Mouse (Mus musculus): ENCODE data around the gene Grb2. TPM values are rescaled to one million over a fixed set of nuclear protein-coding genes. Genes with fewer than 3 reads are reported as not detected.

The Grb2 gene
- polyA plus RNA-seq, 1 experiment from 2014 or later: 92.0 TPM

- Histone ChIP-seq H3K36me3 (no peaks in the 10 kb centered on the region), H3K27ac (0 out of 2 replicates have a peak overlapping the region, but pooled peaks have one; percentile 94), H3K9ac (no peak overlapping the region), H3K4me1 (peaks cover 30% of the 10 kb centered on the region), H3K9me3 (replicated peaks) (no peaks in the 10 kb centered on the region), H3K27me3 (no peaks in the 10 kb centered on the region), H3K4me2 (peak overlapping the region; percentile 88), H3K4me3 (replicated peaks) (peak overlapping the region; percentile 100)
- ATAC-seq (replicated peaks; ENCODE audit: low FRiP score): no peak
- 52% methylated on average over 6 of the region's 6 CpGs for WGBS
Observed at GRCm38 (mm10) chr11:115709829-115710559, 1.6 kb upstream of the Grb2 start.

- H3K4me1 ChIP-seq: peaks cover 30% of the 10 kb centered on the region
- peak overlapping the region; percentile 100 for H3K4me3 ChIP-seq (replicated peaks)
- no peaks in the 10 kb centered on the region for H3K27me3 ChIP-seq
- ATAC-seq (replicated peaks; ENCODE audit: low FRiP score): peak; percentile 65
- no peaks in the 10 kb centered on the region for H3K36me3 ChIP-seq
- H3K4me2 ChIP-seq: peak overlapping the region; percentile 88
- peak overlapping the region; percentile 99 for H3K9ac ChIP-seq
- peak overlapping the region; percentile 94 for H3K27ac ChIP-seq
- under 1% methylated on average over 23 of the region's 23 CpGs for WGBS
- no peaks in the 10 kb centered on the region for H3K9me3 ChIP-seq (replicated peaks)
Observed at GRCm38 (mm10) chr11:115708956-115709828, 795 bp upstream of the Grb2 start.

GRCm38 (mm10) chr11:115707313-115708208 is 836 bp downstream of the Grb2 start:
- Histone ChIP-seq H3K4me3 (replicated peaks) (peak overlapping the region; percentile 100), H3K4me2 (peak overlapping the region; percentile 88), H3K9me3 (replicated peaks) (no peaks in the 10 kb centered on the region), H3K36me3 (no peaks in the 10 kb centered on the region), H3K27ac (peak overlapping the region; percentile 93), H3K9ac (peak overlapping the region; percentile 99), H3K4me1 (peaks cover 30% of the 10 kb centered on the region), H3K27me3 (no peaks in the 10 kb centered on the region)
- ATAC-seq (replicated peaks; ENCODE audit: low FRiP score): peak; percentile 68
- WGBS: under 1% methylated on average over 44 of the region's 44 CpGs

- H3K9me3 ChIP-seq (replicated peaks): no peaks in the 10 kb centered on the region
- ATAC-seq (replicated peaks; ENCODE audit: low FRiP score): no peak
- peaks cover 30% of the 10 kb centered on the region for H3K4me1 ChIP-seq
- H3K36me3 ChIP-seq: no peaks in the 10 kb centered on the region
- H3K9ac ChIP-seq: peak overlapping the region; percentile 99
- WGBS: 86% methylated on average over 10 of the region's 10 CpGs
- H3K4me3 ChIP-seq (replicated peaks): peak overlapping the region; percentile 100; the same call in 1 of the 2 replicates
- no peaks in the 10 kb centered on the region for H3K27me3 ChIP-seq
- peak overlapping the region; percentile 88 for H3K4me2 ChIP-seq
- H3K27ac ChIP-seq: no peak overlapping the region
Observed at GRCm38 (mm10) chr11:115706584-115706983, 1.8 kb downstream of the Grb2 start.

GRCm38 (mm10) chr11:115705561-115705960 is 2.8 kb downstream of the Grb2 start:
- Histone ChIP-seq H3K4me2 (no peak overlapping the region), H3K36me3 (no peaks in the 10 kb centered on the region), H3K9ac (no peak overlapping the region), H3K4me3 (replicated peaks) (no peak overlapping the region), H3K27me3 (no peaks in the 10 kb centered on the region), H3K4me1 (peaks cover 32% of the 10 kb centered on the region), H3K9me3 (replicated peaks) (no peaks in the 10 kb centered on the region), H3K27ac (no peak overlapping the region)
- no peak for ATAC-seq (replicated peaks; ENCODE audit: low FRiP score)
- 76% methylated on average over 2 of the region's 2 CpGs for WGBS

- no peak overlapping the region for H3K27ac ChIP-seq
- 94% methylated on average over 10 of the region's 10 CpGs for WGBS
- H3K36me3 ChIP-seq: no peaks in the 10 kb centered on the region
- no peak overlapping the region for H3K4me3 ChIP-seq (replicated peaks)
- H3K27me3 ChIP-seq: no peaks in the 10 kb centered on the region
- H3K9me3 ChIP-seq (replicated peaks): no peaks in the 10 kb centered on the region
- H3K4me1 ChIP-seq: peaks cover 35% of the 10 kb centered on the region
- H3K9ac ChIP-seq: no peak overlapping the region
- H3K4me2 ChIP-seq: no peak overlapping the region
- ATAC-seq (replicated peaks; ENCODE audit: low FRiP score): no peak
Observed at GRCm38 (mm10) chr11:115704648-115705047, 3.7 kb downstream of the Grb2 start.

GRCm38 (mm10) chr11:115703466-115703865 is 4.9 kb downstream of the Grb2 start:
- 93% methylated on average over 2 of the region's 2 CpGs for WGBS
- H3K27ac ChIP-seq: no peak overlapping the region
- H3K4me3 ChIP-seq (replicated peaks): no peak overlapping the region
- H3K4me1 ChIP-seq: peaks cover 37% of the 10 kb centered on the region
- H3K4me2 ChIP-seq: no peak overlapping the region
- H3K36me3 ChIP-seq: no peaks in the 10 kb centered on the region
- no peaks in the 10 kb centered on the region for H3K9me3 ChIP-seq (replicated peaks)
- no peak overlapping the region for H3K9ac ChIP-seq
- ATAC-seq (replicated peaks; ENCODE audit: low FRiP score): no peak
- H3K27me3 ChIP-seq: no peaks in the 10 kb centered on the region

GRCm38 (mm10) chr11:115698986-115699728 is 9.2 kb downstream of the Grb2 start:
- Histone ChIP-seq H3K36me3 (peaks cover 18% of the 10 kb centered on the region), H3K4me1 (peaks cover 45% of the 10 kb centered on the region), H3K4me3 (replicated peaks) (peak overlapping the region; percentile 66), H3K27me3 (no peaks in the 10 kb centered on the region), H3K4me2 (peak overlapping the region; percentile 82), H3K9ac (peak overlapping the region; percentile 65), H3K27ac (peak overlapping the region; percentile 79), H3K9me3 (replicated peaks) (no peaks in the 10 kb centered on the region)
- ATAC-seq (replicated peaks; ENCODE audit: low FRiP score): peak; percentile 95
- WGBS: 4% methylated on average over 17 of the region's 17 CpGs

- H3K27me3 ChIP-seq: no peaks in the 10 kb centered on the region
- peaks cover 18% of the 10 kb centered on the region for H3K36me3 ChIP-seq
- H3K9ac ChIP-seq: no peak overlapping the region
- peaks cover 48% of the 10 kb centered on the region for H3K4me1 ChIP-seq
- no peak for ATAC-seq (replicated peaks; ENCODE audit: low FRiP score)
- H3K4me3 ChIP-seq (replicated peaks): no peak overlapping the region
- 69% methylated on average over 3 of the region's 3 CpGs for WGBS
- H3K4me2 ChIP-seq: no peak overlapping the region
- H3K9me3 ChIP-seq (replicated peaks): no peaks in the 10 kb centered on the region
- H3K27ac ChIP-seq: peak overlapping the region; percentile 18; the same call in 1 of the 2 replicates
Observed at GRCm38 (mm10) chr11:115697722-115698121, 10.7 kb downstream of the Grb2 start.

- no peaks in the 10 kb centered on the region for H3K27me3 ChIP-seq
- H3K9me3 ChIP-seq (replicated peaks): no peaks in the 10 kb centered on the region
- no peak overlapping the region for H3K27ac ChIP-seq
- no peak overlapping the region for H3K9ac ChIP-seq
- peaks cover 18% of the 10 kb centered on the region for H3K36me3 ChIP-seq
- peaks cover 49% of the 10 kb centered on the region for H3K4me1 ChIP-seq
- WGBS: 70% methylated on average over 2 of the region's 2 CpGs
- H3K4me3 ChIP-seq (replicated peaks): no peak overlapping the region
- ATAC-seq (replicated peaks; ENCODE audit: low FRiP score): no peak
- H3K4me2 ChIP-seq: no peak overlapping the region
Observed at GRCm38 (mm10) chr11:115697091-115697490, 11.3 kb downstream of the Grb2 start.

GRCm38 (mm10) chr11:115696471-115696870 is 11.9 kb downstream of the Grb2 start:
- no peak for ATAC-seq (replicated peaks; ENCODE audit: low FRiP score)
- H3K4me1 ChIP-seq: peaks cover 50% of the 10 kb centered on the region
- H3K27me3 ChIP-seq: no peaks in the 10 kb centered on the region
- H3K9me3 ChIP-seq (replicated peaks): no peaks in the 10 kb centered on the region
- no peak overlapping the region for H3K4me2 ChIP-seq
- peaks cover 18% of the 10 kb centered on the region for H3K36me3 ChIP-seq
- H3K9ac ChIP-seq: no peak overlapping the region
- H3K4me3 ChIP-seq (replicated peaks): no peak overlapping the region
- peak overlapping the region; percentile 66 for H3K27ac ChIP-seq
- 58% methylated on average over 4 of the region's 4 CpGs for WGBS
